Mouse (Mus musculus) spleen, embryonic (tissue): ENCODE measurements at regions not wholly inside any gene's neighbourhood (a gene's known extent, or its start where the extent isn't known, plus 50 kb on each side); places are given as distances from the start of the nearest gene placed in this dataset.

Experiments used
- CTCF ChIA-PET: fragments of 350-600 bp; sonication (Branson Sonifier 250); formaldehyde crosslinking; loops from one replicate; lab custom pipeline; 2022; lab: Charles Lee

- CTCF ChIA-PET, result no interaction called here
Measured at GRCm38 (mm10) chr15:63400011-63400410, 445.0 kb downstream of the Gsdmc2 start.

GRCm38 (mm10) chr15:63397485-63397884, 447.5 kb downstream of the Gsdmc2 start:
- CTCF ChIA-PET, result no interaction called here

GRCm38 (mm10) chr15:63377258-63377657, 467.7 kb downstream of the Gsdmc2 start:
- CTCF ChIA-PET, result no interaction called here

GRCm38 (mm10) chr15:63371328-63372023, 473.5 kb downstream of the Gsdmc2 start:
- CTCF ChIA-PET, result no interaction called here

- CTCF ChIA-PET, result no interaction called here
Measured at GRCm38 (mm10) chr15:63364473-63364872, 480.5 kb downstream of the Gsdmc2 start.

- CTCF ChIA-PET, result no interaction called here
Measured at GRCm38 (mm10) chr15:63360402-63360801, 484.6 kb downstream of the Gsdmc2 start.

- CTCF ChIA-PET, result no interaction called here
Measured at GRCm38 (mm10) chr15:63341730-63342129, 503.2 kb downstream of the Gsdmc2 start.

- CTCF ChIA-PET, result no interaction called here
Measured at GRCm38 (mm10) chr15:63340322-63341060, 504.5 kb downstream of the Gsdmc2 start.

- CTCF ChIA-PET, result no interaction called here
Measured at GRCm38 (mm10) chr15:63319666-63320065, 525.3 kb downstream of the Gsdmc2 start.

GRCm38 (mm10) chr15:63310426-63310825, 534.6 kb downstream of the Gsdmc2 start:
- CTCF ChIA-PET, result interaction anchor here (0.6 kb wide), 1 partner anchor 136 kb away, joined by 4 read pairs; no protein-coding TSS in a partner anchor

GRCm38 (mm10) chr15:63299311-63299710, 545.7 kb downstream of the Gsdmc2 start:
- CTCF ChIA-PET, result no interaction called here

- CTCF ChIA-PET, result no interaction called here
Measured at GRCm38 (mm10) chr15:63288534-63288933, 556.4 kb downstream of the Gsdmc2 start.

- CTCF ChIA-PET, result no interaction called here
Measured at GRCm38 (mm10) chr15:63286026-63286425, 559.0 kb downstream of the Gsdmc2 start.

- CTCF ChIA-PET, result no interaction called here
Measured at GRCm38 (mm10) chr15:63270381-63270780, 574.6 kb downstream of the Gsdmc2 start.

- CTCF ChIA-PET, result no interaction called here
Measured at GRCm38 (mm10) chr15:63265845-63266244, 579.1 kb downstream of the Gsdmc2 start.

GRCm38 (mm10) chr15:63255736-63256135, 589.2 kb downstream of the Gsdmc2 start:
- CTCF ChIA-PET, result interaction anchor here (0.7 kb wide), 1 partner anchor 117 kb away, joined by 3 read pairs; no protein-coding TSS in a partner anchor

GRCm38 (mm10) chr15:63252781-63253340, 592.1 kb downstream of the Gsdmc2 start:
- CTCF ChIA-PET, result interaction anchor here (0.6 kb wide), 1 partner anchor 112 kb away, joined by 3 read pairs; no protein-coding TSS in a partner anchor

- CTCF ChIA-PET, result no interaction called here
Measured at GRCm38 (mm10) chr15:63238601-63239000, 606.4 kb downstream of the Gsdmc2 start.

- CTCF ChIA-PET, result no interaction called here
Measured at GRCm38 (mm10) chr15:63218393-63219060, 626.5 kb downstream of the Gsdmc2 start.

- CTCF ChIA-PET, result no interaction called here
Measured at GRCm38 (mm10) chr15:63205150-63205549, 639.8 kb downstream of the Gsdmc2 start.

GRCm38 (mm10) chr15:63195031-63195430, 649.9 kb downstream of the Gsdmc2 start:
- CTCF ChIA-PET, result no interaction called here

- CTCF ChIA-PET, result no interaction called here
Measured at GRCm38 (mm10) chr15:63194492-63194797, 650.5 kb downstream of the Gsdmc2 start.
